Mouse (Mus musculus) brown adipose tissue, adult 24 weeks (tissue): Measurements from ENCODE around the gene Vps54. TPM values are rescaled to one million over a fixed set of nuclear protein-coding genes. Genes with fewer than 3 reads are reported as not detected.

Experiments
- H3K27ac ChIP-seq: fragments of 200-500 bp; replicated peaks from 2 replicates; pipeline ENCODE4 v1.5.1; 2012; ENCODE audit warnings: low read depth, mild to moderate bottlenecking, low read length
- H3K4me1 ChIP-seq: fragments of 200-500 bp; 2 replicates; pipeline ENCODE4 v1.6.1; 2012; ENCODE audit warnings: low read length, mixed read lengths; ENCODE audit not compliant: control insufficient read depth, insufficient read depth, insufficient read length
- H3K4me3 ChIP-seq: fragments of 200-500 bp; 2 replicates; pipeline ENCODE4 v1.5.1; 2012; ENCODE audit warnings: low read depth, mild to moderate bottlenecking, low read length, moderate library complexity; ENCODE audit not compliant: insufficient read depth
- polyA plus RNA-seq: library from polyadenylated mRNA; stranded (reverse); fragments of >200 nt; gene quantifications from 2 replicates; pipeline ENCODE4 v1.2.4, GENCODE M21; 2012; ENCODE audit not compliant: missing spikeins, insufficient read depth, insufficient read length

Gene Vps54
- polyA plus RNA-seq, 1 experiment = 24.0 TPM

GRCm38 (mm10) chr11:21295486-21295885, 56.4 kb downstream of the Vps54 start:
- Histone ChIP-seq H3K27ac (no peak overlapping the region), H3K4me1 (no peaks in the 10 kb centered on the region), H3K4me3 (no peak overlapping the region)

- no peak overlapping the region for H3K4me3 ChIP-seq
- H3K4me1 ChIP-seq = no peaks in the 10 kb centered on the region
- no peak overlapping the region for H3K27ac ChIP-seq
Measured at GRCm38 (mm10) chr11:21303619-21304018, 64.5 kb downstream of the Vps54 start.

- H3K4me3 ChIP-seq = no peak overlapping the region
- H3K4me1 ChIP-seq = no peaks in the 10 kb centered on the region
- no peak overlapping the region for H3K27ac ChIP-seq
Measured at GRCm38 (mm10) chr11:21307078-21307668, 68.1 kb downstream of the Vps54 start.

- no peak overlapping the region for H3K27ac ChIP-seq
- H3K4me1 ChIP-seq = no peaks in the 10 kb centered on the region
- no peak overlapping the region for H3K4me3 ChIP-seq
Measured at GRCm38 (mm10) chr11:21308119-21308518, 69.0 kb downstream of the Vps54 start.

- no peaks in the 10 kb centered on the region for H3K4me1 ChIP-seq
- H3K4me3 ChIP-seq = no peak overlapping the region
- no peak overlapping the region for H3K27ac ChIP-seq
Measured at GRCm38 (mm10) chr11:21309516-21309915, 70.4 kb downstream of the Vps54 start.

- Histone ChIP-seq H3K4me1 (no peaks in the 10 kb centered on the region), H3K27ac (no peak overlapping the region), H3K4me3 (no peak overlapping the region)
Measured at GRCm38 (mm10) chr11:21313922-21314657, 75.0 kb downstream of the Vps54 start.

- H3K4me3 ChIP-seq = no peak overlapping the region
- H3K27ac ChIP-seq = no peak overlapping the region
- no peaks in the 10 kb centered on the region for H3K4me1 ChIP-seq
Measured at GRCm38 (mm10) chr11:21321577-21321976, 82.5 kb downstream of the Vps54 start.

- H3K4me1 ChIP-seq = no peaks in the 10 kb centered on the region
- H3K4me3 ChIP-seq = no peak overlapping the region
- no peak overlapping the region for H3K27ac ChIP-seq
Measured at GRCm38 (mm10) chr11:21322349-21322748, 83.3 kb downstream of the Vps54 start.

- Histone ChIP-seq H3K4me3 (no peak overlapping the region), H3K4me1 (no peaks in the 10 kb centered on the region), H3K27ac (no peak overlapping the region)
Measured at GRCm38 (mm10) chr11:21325781-21326180, 86.7 kb downstream of the Vps54 start.

GRCm38 (mm10) chr11:21326770-21327169, 87.7 kb downstream of the Vps54 start:
- H3K4me1 ChIP-seq = no peaks in the 10 kb centered on the region
- H3K27ac ChIP-seq = no peak overlapping the region
- H3K4me3 ChIP-seq = no peak overlapping the region

- no peak overlapping the region for H3K4me3 ChIP-seq
- no peaks in the 10 kb centered on the region for H3K4me1 ChIP-seq
- H3K27ac ChIP-seq = no peak overlapping the region
Measured at GRCm38 (mm10) chr11:21327486-21327885, 88.4 kb downstream of the Vps54 start.

- no peaks in the 10 kb centered on the region for H3K4me1 ChIP-seq
- H3K27ac ChIP-seq = no peak overlapping the region
- H3K4me3 ChIP-seq = no peak overlapping the region
Measured at GRCm38 (mm10) chr11:21328141-21328540, 89.1 kb downstream of the Vps54 start.

GRCm38 (mm10) chr11:21332639-21333295, 93.7 kb downstream of the Vps54 start:
- no peak overlapping the region for H3K27ac ChIP-seq

GRCm38 (mm10) chr11:21337855-21338254, 98.8 kb downstream of the Vps54 start:
- no peaks in the 10 kb centered on the region for H3K4me1 ChIP-seq
- H3K4me3 ChIP-seq = no peak overlapping the region
- no peak overlapping the region for H3K27ac ChIP-seq

More at GRCm38 (mm10) chr11:21332639-21333295, 93.7 kb downstream of the Vps54 start:
- Histone ChIP-seq H3K4me1 (no peaks in the 10 kb centered on the region), H3K4me3 (no peak overlapping the region)

GRCm38 (mm10) chr11:21339088-21339487, 100.0 kb downstream of the Vps54 start:
- Histone ChIP-seq H3K4me3 (no peak overlapping the region), H3K27ac (no peak overlapping the region), H3K4me1 (no peaks in the 10 kb centered on the region)

- H3K4me3 ChIP-seq = no peak overlapping the region
- H3K4me1 ChIP-seq = no peaks in the 10 kb centered on the region
- no peak overlapping the region for H3K27ac ChIP-seq
Measured at GRCm38 (mm10) chr11:21343490-21343889, 104.4 kb downstream of the Vps54 start.
